Mouse (Mus musculus) heart, adult 2 months (tissue): ENCODE results near the gene Grhpr. TPM values are rescaled to one million over a fixed set of nuclear protein-coding genes. Genes with fewer than 3 reads are reported as not detected.
A peak's percentile ranks its signal among the peaks of the same experiment; 100 is the strongest.

ENCODE experiments used
- DNase-seq, 2 experiments: peaks; one replicate each; pipeline ENCODE4 v3.0.0; 2021
- H3K27ac ChIP-seq: fragments of 200-600 bp; 2 replicates; pipeline ENCODE4 v1.8.1; 2022
- H3K27me3 ChIP-seq: fragments of 200-500 bp; 2 replicates; pipeline ENCODE4 v1.6.1; 2012; ENCODE audit warnings: mild to moderate bottlenecking, low read length, inconsistent platforms, mixed read lengths; ENCODE audit not compliant: control insufficient read depth, insufficient read depth
- H3K36me3 ChIP-seq: fragments of 200-500 bp; 2 replicates; pipeline ENCODE4 v1.6.1; 2012; ENCODE audit warnings: low read length, inconsistent platforms; ENCODE audit not compliant: control insufficient read depth, insufficient read depth
- H3K4me1 ChIP-seq: fragments of 200-500 bp; 2 replicates; pipeline ENCODE4 v1.6.1; 2011; ENCODE audit warnings: low read length; ENCODE audit not compliant: control insufficient read depth, insufficient read depth
- H3K4me3 ChIP-seq: fragments of 200-600 bp; 2 replicates; pipeline ENCODE4 v1.8.1; 2022
- H3K79me2 ChIP-seq: fragments of 200-500 bp; replicated peaks from 2 replicates; pipeline ENCODE4 v1.6.1; 2012; ENCODE audit warnings: mild to moderate bottlenecking, inconsistent platforms, low read length, moderate library complexity, mixed read lengths; ENCODE audit not compliant: control insufficient read depth, insufficient read depth
- H3K9ac ChIP-seq: fragments of 200-500 bp; 2 replicates; pipeline ENCODE4 v1.6.1; 2012; ENCODE audit warnings: low read depth, mild to moderate bottlenecking, control low read depth, inconsistent platforms, low read length, mixed read lengths
- CTCF ChIP-seq: fragments of 200-600 bp; IDR thresholded peaks from 2 replicates; pipeline ENCODE4 v1.8.1; 2022; ENCODE audit warnings: antibody characterized with exemption, mild to moderate bottlenecking, moderate library complexity
- EP300 ChIP-seq: fragments of 200-500 bp; IDR thresholded peaks from 2 replicates; pipeline ENCODE4 v1.6.1; 2011; ENCODE audit warnings: low read depth, low read length, control low read depth; ENCODE audit not compliant: insufficient read depth
- POLR2A ChIP-seq: fragments of 200-500 bp; IDR thresholded peaks from 2 replicates; pipeline ENCODE4 v1.6.1; 2011; ENCODE audit warnings: mild to moderate bottlenecking, low read depth, low read length, control low read depth; ENCODE audit not compliant: insufficient read depth
- WGBS: fragments of 180-500 bp; shearing (Covaris S2); methylation state at CpG from one replicate; pipeline ENCODE4 v1.1.7; 2018; 5-methylcytosine and 5-hydroxymethylcytosine counted together
- intact Hi-C: fragments of 180-260 bp; cut with DNase I; formaldehyde crosslinking; loops from one replicate; pipeline ENCODE4 v1.15.1; 2025
- long read RNA-seq: library from polyadenylated mRNA; stranded (forward); transcript quantifications from one replicate; pipeline ENCODE4 v2.0.0, GENCODE M21; 2021
- polyA plus RNA-seq: library from polyadenylated mRNA; depleted of rRNA; stranded (reverse); fragments of >200 nt; gene quantifications from 2 replicates; pipeline ENCODE4 v1.2.3, GENCODE M21; 2012; rRNA removed
- total RNA-seq, 2 experiments: library from RNA; stranded (reverse); gene quantifications; 2 replicates each; pipeline ENCODE4 v1.2.3; 2021

Gene Grhpr
- total RNA-seq: 10 to 100 TPM; 32.2 to 38.4 TPM
- polyA plus RNA-seq: 60.7 and 66.6 TPM in 2 replicates
- long read RNA-seq, transcript Grhpr-201 (9 exons, 1,280 nt): major isoform, 20 of 21 reads
- long read RNA-seq, partial matches to known transcripts: 1 of 21 reads
- long read RNA-seq, other reads (novel, unspliced or antisense): 0 of 21 reads

DNA sequence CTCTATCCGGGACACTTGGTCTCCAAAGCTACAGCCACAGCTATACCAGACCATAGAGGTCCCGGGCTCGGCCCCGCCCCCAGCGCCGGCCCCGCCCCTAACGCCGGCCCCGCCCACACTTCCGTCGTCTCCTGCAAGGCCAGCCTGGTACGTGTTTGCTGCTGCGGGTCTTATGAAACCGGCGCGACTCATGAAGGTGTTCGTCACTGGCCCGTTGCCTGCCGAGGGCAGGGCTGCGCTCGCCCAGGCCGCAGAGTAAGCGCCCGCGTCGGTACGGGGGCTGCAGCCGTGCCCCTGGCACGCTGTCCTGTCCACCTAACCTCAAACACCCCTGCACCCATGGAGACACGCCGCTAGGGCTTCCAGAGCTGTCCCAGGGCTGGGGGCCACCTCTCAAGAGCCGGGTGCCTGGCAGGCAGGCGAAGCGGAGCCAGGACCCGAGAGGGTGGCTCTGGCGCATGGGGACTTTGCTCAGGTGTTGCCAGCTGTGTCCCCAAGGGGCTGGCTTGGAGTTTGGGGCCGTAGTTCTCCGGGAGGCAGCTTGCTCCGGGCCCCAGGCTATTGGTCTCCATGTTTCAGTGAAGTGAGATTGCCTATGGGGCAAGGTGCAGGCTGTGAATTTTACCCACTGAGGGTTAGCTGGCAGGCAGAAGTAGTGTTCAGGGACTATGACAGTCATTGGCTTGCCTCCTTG, at the start of gene Grhpr:
Gene Grhpr, plus strand, starts transcription at position 116 of the 694 bp plus-strand sequence.
- under 1% methylated on average over 40 of the region's 40 CpGs for WGBS
- H3K79me2 ChIP-seq: no peaks in the 10 kb centered on the region
- TF ChIP-seq POLR2A (peak; percentile 84), EP300 (no peak), CTCF (peak; percentile 62)
- peak; percentile 84 to 87 for DNase-seq
- peak within 1 kb of the TSS; percentile 78 for H3K4me3 ChIP-seq
- intact Hi-C loops: no loop called here
- H3K27ac ChIP-seq: peak within 1 kb of the TSS; percentile 89
- no peaks in the 10 kb centered on the region for H3K27me3 ChIP-seq
- peak within 1 kb of the TSS; percentile 89 for H3K9ac ChIP-seq
- peaks cover 7% of the 10 kb centered on the region for H3K4me1 ChIP-seq
- no peaks in the 10 kb centered on the region for H3K36me3 ChIP-seq

DNA sequence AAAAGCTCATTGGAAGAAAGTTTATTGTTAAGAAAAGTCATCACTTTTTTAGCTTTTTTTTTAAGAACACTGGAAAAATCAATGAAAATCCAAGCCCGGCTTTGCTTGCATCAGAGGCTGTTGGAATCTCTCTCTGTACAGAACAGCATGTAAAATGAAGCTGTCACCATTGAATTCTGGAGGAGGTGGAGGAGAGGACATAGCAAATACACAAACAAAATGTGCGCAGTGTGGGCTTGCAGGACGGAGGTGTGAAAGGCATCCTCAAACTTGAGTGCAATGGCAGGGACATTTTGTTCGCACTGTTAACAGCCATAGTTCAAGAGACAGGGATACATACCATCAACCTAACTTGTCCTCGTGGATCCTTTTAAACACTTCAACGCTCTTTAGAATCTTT, 49.5 kb upstream of the Grhpr start:
- H3K9ac ChIP-seq: no peak overlapping the region
- no peak overlapping the region for H3K27ac ChIP-seq
- intact Hi-C loops: no loop called here
- WGBS: 96% methylated on average over 6 of the region's 6 CpGs
- H3K36me3 ChIP-seq: no peaks in the 10 kb centered on the region
- DNase-seq: no peak
- H3K4me1 ChIP-seq: no peaks in the 10 kb centered on the region
- H3K27me3 ChIP-seq: no peaks in the 10 kb centered on the region
- H3K4me3 ChIP-seq: no peak overlapping the region
- no peaks in the 10 kb centered on the region for H3K79me2 ChIP-seq
- TF ChIP-seq CTCF (no peak), POLR2A (no peak), EP300 (no peak)

DNA sequence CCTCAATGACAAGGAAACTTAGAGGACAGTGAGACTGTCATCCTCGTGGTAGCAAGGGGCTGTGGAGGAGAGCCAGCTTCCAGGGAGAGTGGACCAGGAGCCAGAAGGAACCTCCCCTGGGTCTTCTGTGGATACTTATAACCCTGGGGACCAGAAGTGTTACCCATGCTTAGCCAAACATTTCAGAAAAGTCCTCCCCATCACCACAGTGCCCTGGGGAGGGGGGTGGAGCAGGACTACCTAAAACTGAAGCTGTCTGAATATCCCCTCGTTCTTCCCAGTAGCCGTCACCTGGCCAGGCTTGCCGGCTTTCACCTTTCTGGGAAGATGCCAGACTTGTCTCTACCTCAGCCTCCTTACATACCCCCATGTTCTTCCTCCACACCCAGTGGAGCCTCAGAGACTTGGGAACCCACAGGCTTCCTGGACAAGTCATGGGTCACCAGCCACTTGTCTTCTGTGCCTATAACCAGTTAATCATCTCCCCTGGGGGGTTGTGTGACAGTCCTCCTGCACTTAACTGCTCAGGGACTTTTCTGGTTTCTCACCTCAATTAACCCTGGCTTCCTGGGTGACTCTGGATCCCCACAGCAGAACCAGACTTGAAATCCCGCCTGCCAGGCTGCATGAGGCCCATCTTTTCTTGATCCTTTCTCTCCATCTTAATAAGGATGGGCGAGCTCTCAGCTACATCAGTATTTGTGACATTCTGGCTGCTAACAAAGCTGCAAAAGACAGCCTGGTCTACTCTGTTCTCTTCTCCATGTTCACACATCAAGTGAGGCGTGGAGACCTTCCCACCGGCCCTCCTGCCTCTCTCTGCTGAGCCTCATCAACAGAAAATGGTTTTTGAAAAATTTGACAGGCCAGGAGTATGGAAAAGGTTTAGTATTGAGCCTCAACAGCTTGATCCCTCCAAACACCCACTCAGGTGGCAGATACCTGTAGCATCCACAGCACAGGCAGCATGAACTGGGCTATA, 42.5 kb upstream of the Grhpr start:
- Histone ChIP-seq H3K36me3 (no peaks in the 10 kb centered on the region), H3K27me3 (no peaks in the 10 kb centered on the region), H3K4me1 (no peaks in the 10 kb centered on the region), H3K4me3 (no peak overlapping the region), H3K9ac (no peak overlapping the region), H3K27ac (no peak overlapping the region), H3K79me2 (no peaks in the 10 kb centered on the region)
- WGBS: 75% methylated on average over 8 of the region's 8 CpGs
- intact Hi-C loops: no loop called here
- DNase-seq: no peak
- TF ChIP-seq CTCF (no peak), POLR2A (no peak), EP300 (no peak)

DNA sequence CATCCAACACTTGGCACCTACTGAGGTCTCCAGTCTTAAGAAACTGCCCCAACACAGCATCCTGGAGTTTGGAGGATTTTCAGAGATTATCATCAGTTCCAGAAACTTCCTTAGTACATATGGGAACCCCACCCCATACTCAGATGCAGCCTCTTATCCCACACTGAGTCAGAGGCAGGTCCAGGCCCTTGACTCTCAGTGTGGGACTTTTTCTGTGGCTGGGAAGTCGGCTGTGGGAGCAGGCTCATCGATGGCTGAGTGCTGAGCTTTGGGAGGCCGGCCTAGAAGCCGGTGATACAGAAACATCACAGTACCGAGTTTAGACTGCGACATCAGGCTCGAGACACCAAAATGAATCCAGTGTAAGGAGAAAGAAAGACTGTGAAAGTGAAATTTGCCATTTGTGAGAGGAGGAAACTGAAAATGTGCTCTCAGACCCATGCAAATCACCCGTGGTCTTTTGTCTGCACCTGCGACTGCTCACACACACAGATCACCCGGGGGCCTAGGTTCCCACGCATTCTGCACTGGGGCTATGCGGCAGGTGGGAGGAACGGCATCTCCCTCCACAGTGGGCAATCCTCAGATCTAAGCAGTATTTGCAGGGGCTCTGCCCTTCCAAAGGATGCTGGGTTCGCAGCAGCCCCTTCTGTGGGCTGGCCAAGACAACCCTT, 41.5 kb upstream of the Grhpr start:
- 82% methylated on average over 14 of the region's 14 CpGs for WGBS
- Histone ChIP-seq H3K4me3 (no peak overlapping the region), H3K9ac (no peak overlapping the region), H3K4me1 (no peaks in the 10 kb centered on the region), H3K27me3 (no peaks in the 10 kb centered on the region), H3K79me2 (no peaks in the 10 kb centered on the region), H3K36me3 (no peaks in the 10 kb centered on the region), H3K27ac (no peak overlapping the region)
- TF ChIP-seq EP300: no peak
- no peak for DNase-seq
- intact Hi-C loops: no loop called here

DNA sequence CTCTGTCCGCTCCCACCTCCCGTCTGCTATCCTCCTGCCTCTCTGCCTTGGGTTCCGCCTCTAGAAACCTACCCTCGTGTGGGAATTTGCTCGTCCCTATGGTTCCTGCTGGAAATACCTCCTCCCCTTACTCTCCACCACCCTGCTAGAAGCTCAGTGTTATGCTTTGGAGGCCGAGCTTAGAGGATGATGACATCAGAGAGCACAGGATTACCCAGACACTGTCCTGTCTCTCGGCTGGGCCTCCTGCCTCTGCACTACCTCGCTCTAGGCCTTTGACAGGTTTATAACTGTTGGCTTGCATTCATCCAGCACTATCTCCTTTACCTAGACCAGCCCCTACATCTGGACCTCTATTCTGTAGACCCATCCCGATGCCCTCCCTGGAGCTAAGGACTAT, 40.9 kb upstream of the Grhpr start:
- WGBS: 77% methylated on average over 9 of the region's 9 CpGs
- H3K9ac ChIP-seq: no peak overlapping the region
- H3K27me3 ChIP-seq: no peaks in the 10 kb centered on the region
- H3K4me3 ChIP-seq: no peak overlapping the region
- H3K79me2 ChIP-seq: no peaks in the 10 kb centered on the region
- no peak for TF ChIP-seq CTCF
- no peak for TF ChIP-seq POLR2A
- no peak for TF ChIP-seq EP300
- H3K27ac ChIP-seq: no peak overlapping the region
- no peaks in the 10 kb centered on the region for H3K4me1 ChIP-seq
- no peaks in the 10 kb centered on the region for H3K36me3 ChIP-seq
- intact Hi-C loops: no loop called here
- DNase-seq: no peak
